Mouse (Mus musculus) layer of hippocampus, adult 2 months (tissue): ENCODE measurements around the gene Olfr832. TPM values are rescaled to one million over a fixed set of nuclear protein-coding genes. Genes with fewer than 3 reads are reported as not detected.
"Not testable (repeated sequence)": the region's sequence is repeated elsewhere in the genome, so short reads cannot be mapped to it uniquely, and the experiment has no call there.

ENCODE experiments used
- DNase-seq, 2 experiments: peaks; one replicate each; pipeline ENCODE4 v3.0.0; 2022; ENCODE audit warnings: low spot score in 2 of 2
- H3K27ac ChIP-seq: fragments of 200-600 bp; 2 replicates; pipeline ENCODE4 v1.8.1; 2022
- H3K4me3 ChIP-seq: fragments of 200-600 bp; 2 replicates; pipeline ENCODE4 v1.8.1; 2022; ENCODE audit warnings: mild to moderate bottlenecking
- CTCF ChIP-seq: fragments of 200-600 bp; conservative IDR thresholded peaks from 2 replicates; pipeline ENCODE4 v1.8.1; 2022; ENCODE audit warnings: antibody characterized with exemption, mild to moderate bottlenecking, moderate library complexity
- long read RNA-seq, 2 experiments: library from polyadenylated mRNA; stranded (forward); transcript quantifications; one replicate each; pipeline ENCODE4 v2.0.0; 2021; ENCODE audit warnings: borderline mapping rate in 2 of 2
- total RNA-seq, 2 experiments: library from RNA; stranded (reverse); gene quantifications; 2 replicates each; pipeline ENCODE4 v1.2.3; 2021

Olfr832 gene
- not detected for total RNA-seq
- long read RNA-seq, experiment 1: 0 reads
- long read RNA-seq, experiment 2: 0 reads

- H3K27ac ChIP-seq, H3K4me3 ChIP-seq, DNase-seq: not testable (repeated sequence)
Measured at GRCm38 (mm10) chr9:18936822-18937221, at the start of gene Olfr832. Olfr832 (plus strand) TSS chr9:18937122.

GRCm38 (mm10) chr9:18907699-18908098 lies 29.2 kb upstream of the Olfr832 start:
- DNase-seq, H3K27ac ChIP-seq, H3K4me3 ChIP-seq: not testable (repeated sequence)

GRCm38 (mm10) chr9:18927921-18928320 lies 9.0 kb upstream of the Olfr832 start:
- not testable (repeated sequence) for DNase-seq, H3K4me3 ChIP-seq

GRCm38 (mm10) chr9:18962021-18962420 lies 25.1 kb downstream of the Olfr832 start:
- Histone ChIP-seq H3K27ac (no peak overlapping the region), H3K4me3 (no peak overlapping the region)
- TF ChIP-seq CTCF: no peak
- DNase-seq: no peak

More at GRCm38 (mm10) chr9:18927921-18928320, 9.0 kb upstream of the Olfr832 start:
- H3K27ac ChIP-seq: not testable (repeated sequence)

GRCm38 (mm10) chr9:18987690-18988089 lies 50.8 kb downstream of the Olfr832 start, which contains the start of gene Olfr834:
Olfr834 (plus strand) TSS chr9:18987990.
- Histone ChIP-seq H3K27ac (no peak within 1 kb of the TSS), H3K4me3 (no peak within 1 kb of the TSS)
- DNase-seq: no peak
- no peak for TF ChIP-seq CTCF

Other genes with a start within 250 kb of the Olfr832 start
- not detected for gene Olfr24, start 173.1 kb upstream of the Olfr832 start, total RNA-seq
- not detected for gene Olfr828, start 117.6 kb upstream of the Olfr832 start, total RNA-seq
- gene Olfr829, start 82.2 kb upstream of the Olfr832 start, total RNA-seq: not detected
- gene Olfr830, start 62.4 kb upstream of the Olfr832 start, total RNA-seq: not detected
- not detected for gene Olfr834, start 50.9 kb downstream of the Olfr832 start, total RNA-seq
- not detected for gene Olfr835, start 95.6 kb downstream of the Olfr832 start, total RNA-seq
- gene Olfr836, start 183.3 kb downstream of the Olfr832 start, total RNA-seq: not detected
- not detected for gene Olfr837, start 199.2 kb downstream of the Olfr832 start, total RNA-seq
- gene Olfr839-ps1, start 240.2 kb downstream of the Olfr832 start, total RNA-seq: under 1 TPM; 0.05 to 0.08 TPM